Comparison of ENCODE assay signal across 1 mouse cellular context in genomic region chrX:85582517-85582916, GRCm38 (mm10).
TF ChIP-seq lines count a peak whose summit lies in the region.

No protein-coding gene starts in this region.

TF ChIP-seq in MEL, 35 proteins besides CTCF, POLR2A, EP300 and RAD21:
- peak; percentile 68 for TF ChIP-seq ETS1 (IDR thresholded peaks at IDR 0.05; ENCODE audit: low read depth, low read length)
- TF ChIP-seq ZNF384 (IDR thresholded peaks at IDR 0.05; ENCODE audit: low read depth, low read length): no peak
- TF ChIP-seq TAL1 (IDR thresholded peaks at IDR 0.05; ENCODE audit: low read length): peak; percentile 39; the same call in 1 of the 2 replicates
- no peak for TF ChIP-seq UBTF (IDR thresholded peaks at IDR 0.05; ENCODE audit: borderline replicate concordance, insufficient read depth, low read depth, low read length)
- TF ChIP-seq RCOR1 (IDR thresholded peaks at IDR 0.05; ENCODE audit: low read depth, low read length): 0 out of 2 replicates have a peak, but pooled peaks have one; percentile 18
- no peak for TF ChIP-seq MYC (IDR thresholded peaks at IDR 0.05; ENCODE audit: low read depth, low read length)
- TF ChIP-seq TCF12 (IDR thresholded peaks at IDR 0.05; ENCODE audit: low read depth, low read length): peak; percentile 67; the same call in 1 of the 2 replicates
- TF ChIP-seq GATA1 (IDR thresholded peaks at IDR 0.05; ENCODE audit: low read depth, low read length): peak; percentile 65
- TF ChIP-seq TBP (IDR thresholded peaks at IDR 0.05; ENCODE audit: low read depth, low read length): no peak
- TF ChIP-seq SIN3A (IDR thresholded peaks at IDR 0.05; ENCODE audit: low read length): 0 out of 2 replicates have a peak, but pooled peaks have one; percentile 33
- no peak for TF ChIP-seq ZC3H11A (IDR thresholded peaks at IDR 0.05; ENCODE audit: low read depth, low read length)
